Mouse (Mus musculus) CD4-positive naive resting alpha-beta T cell, adult 57 days (primary cell): ENCODE results near the gene Sap30l. TPM values are rescaled to one million over a fixed set of nuclear protein-coding genes. Genes with fewer than 3 reads are reported as not detected.

ENCODE experiments used
- total RNA-seq: library from RNA; stranded (reverse); gene quantifications from one replicate; pipeline ENCODE4 v1.2.4, GENCODE M21; 2023

Sap30l gene
- 31.1 TPM for total RNA-seq

DNA sequence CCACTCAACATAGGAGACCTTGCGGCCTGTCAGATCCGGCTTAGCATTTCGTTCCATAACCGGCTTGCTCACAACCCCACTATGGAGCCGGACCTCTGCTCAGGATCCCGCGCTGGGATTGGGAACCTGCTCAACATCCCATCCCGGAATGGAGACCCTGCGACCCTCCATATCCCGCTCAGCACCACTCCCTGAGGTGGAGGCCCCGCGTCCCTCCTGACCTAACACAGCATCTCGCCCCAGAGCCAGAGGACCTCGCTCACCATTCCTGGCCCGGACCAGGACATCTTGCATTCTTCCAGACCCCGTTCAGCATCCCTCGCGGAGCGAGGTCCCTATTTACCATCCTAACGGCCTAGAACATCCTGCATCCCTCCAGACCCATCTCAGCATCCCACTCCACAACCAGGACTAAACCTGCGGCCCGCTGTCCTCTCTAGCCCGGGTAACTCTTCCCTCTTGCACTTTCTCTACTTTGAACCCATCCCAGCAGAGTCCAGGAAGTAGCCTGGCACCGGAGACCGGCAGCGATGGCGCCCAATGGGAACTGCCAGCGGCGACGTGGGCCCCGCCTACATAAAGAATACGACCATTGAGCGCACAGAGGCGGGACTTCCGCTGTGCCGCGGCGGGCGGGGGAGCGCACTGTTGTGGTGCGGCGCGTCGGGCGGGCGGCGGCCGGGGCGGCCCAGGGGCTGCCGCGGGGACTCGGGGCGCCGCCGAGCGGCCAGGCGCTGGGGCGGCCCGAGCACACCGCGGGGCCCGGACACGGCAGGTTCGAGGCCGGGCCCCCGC lies at the start of gene Sap30l:
Gene Sap30l (plus strand): TSS at position 667 of the 795 bp plus-strand sequence.

DNA sequence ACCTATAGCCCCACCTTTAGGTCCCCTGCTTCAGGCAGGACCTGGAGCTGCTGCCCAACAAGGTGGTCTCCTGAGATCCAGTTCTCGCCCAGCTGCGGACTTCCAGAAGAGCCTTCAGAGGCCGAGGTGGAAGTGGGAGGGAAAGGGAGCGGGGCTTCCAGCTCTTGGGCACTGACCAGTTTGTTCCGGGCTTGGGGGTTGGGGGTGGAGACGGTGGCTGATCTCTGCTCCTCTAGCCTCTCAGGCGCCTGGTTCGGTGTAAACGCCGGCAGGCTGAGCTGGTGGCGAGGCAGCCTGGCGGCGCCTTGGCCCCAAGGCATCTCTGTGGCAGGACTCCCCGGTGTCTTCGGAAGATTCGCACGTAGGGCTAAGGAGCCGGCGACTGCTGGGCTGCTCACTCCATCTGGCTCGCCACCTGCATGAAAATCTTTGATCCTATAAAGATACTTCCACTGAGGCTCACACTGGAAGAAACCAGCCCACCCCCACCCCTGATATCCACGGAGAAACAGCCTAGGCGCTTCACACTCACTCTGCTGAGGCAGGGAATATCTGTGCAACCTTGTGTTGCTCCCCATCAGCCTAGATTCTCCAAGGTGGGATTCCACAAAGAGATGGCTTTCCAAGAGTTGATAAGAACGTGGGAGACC lies 31.2 kb downstream of the Sap30l start, which contains the start of gene Hand1:
Gene Hand1 (minus strand): TSS at position 267 of the 650 bp plus-strand sequence.

Other genes with a start within 250 kb of the Sap30l start
- 76.0 TPM for gene Galnt10, start 156.2 kb upstream of the Sap30l start, total RNA-seq
- gene Hand1, start 31.2 kb downstream of the Sap30l start, total RNA-seq: not detected
- gene Larp1, start 207.4 kb downstream of the Sap30l start, total RNA-seq: 121 TPM